Mouse (Mus musculus) intestine, embryonic 16.5 days (tissue): ENCODE measurements around the gene Olfr1360. TPM values are rescaled to one million over a fixed set of nuclear protein-coding genes. Genes with fewer than 3 reads are reported as not detected.
"Not testable (repeated sequence)": the region's sequence is repeated elsewhere in the genome, so short reads cannot be mapped to it uniquely, and the experiment has no call there.

Experiments used
- ATAC-seq: fragments of 200-750 bp; cut with Nextera tagmentation; 2 replicates; pipeline ENCODE4 v1.8.0; 2017; ENCODE audit warnings: moderate TSS enrichment, moderate library complexity
- H3K27ac ChIP-seq: fragments of 300-500 bp; sonication (generic); 2 replicates; pipeline ENCODE4 v1.5.1; 2014; ENCODE audit warnings: mild to moderate bottlenecking, low read length
- H3K27me3 ChIP-seq: fragments of 300-500 bp; sonication (generic); replicated peaks from 2 replicates; pipeline ENCODE4 v1.6.1; 2014; ENCODE audit warnings: low read length, control low read depth, mixed read lengths; ENCODE audit not compliant: control insufficient read depth, insufficient read depth
- H3K36me3 ChIP-seq: fragments of 300-500 bp; sonication (generic); 2 replicates; pipeline ENCODE4 v1.6.1; 2014; ENCODE audit warnings: low read length, control low read depth; ENCODE audit not compliant: control insufficient read depth, insufficient read depth
- H3K4me1 ChIP-seq: fragments of 300-500 bp; sonication (generic); 2 replicates; pipeline ENCODE4 v1.6.1; 2014; ENCODE audit warnings: low read length, control low read depth, mixed read lengths; ENCODE audit not compliant: control insufficient read depth, insufficient read depth
- H3K4me2 ChIP-seq: fragments of 300-500 bp; sonication (generic); 2 replicates; pipeline ENCODE4 v1.6.1; 2014; ENCODE audit warnings: low read depth, low read length, control low read depth
- H3K4me3 ChIP-seq: fragments of 300-500 bp; sonication (generic); 2 replicates; pipeline ENCODE4 v1.5.1; 2014; ENCODE audit warnings: mild to moderate bottlenecking, low read length
- H3K9ac ChIP-seq: fragments of 300-500 bp; sonication (generic); 2 replicates; pipeline ENCODE4 v1.6.1; 2014; ENCODE audit warnings: low read depth, low read length
- H3K9me3 ChIP-seq: fragments of 300-500 bp; sonication (generic); 2 replicates; pipeline ENCODE4 v1.6.1; 2016; ENCODE audit warnings: low read length, control low read depth; ENCODE audit not compliant: control insufficient read depth
- WGBS: fragments of 180-500 bp; shearing (Covaris S2); extraction: QIAGEN DNeasy Blood & Tissue Kit; methylation state at CpG from one replicate; pipeline ENCODE4 v1.1.7; 2014; 5-methylcytosine and 5-hydroxymethylcytosine counted together
- polyA plus RNA-seq: library from polyadenylated mRNA; unstranded; fragments of >200 nt; fragmentation: Nextera tagmentation; extraction: Ambion mirVana; gene quantifications from 2 replicates; pipeline ENCODE4 v1.2.1, GENCODE M21; 2015

Olfr1360 gene
- not detected in 2 replicates for polyA plus RNA-seq

DNA sequence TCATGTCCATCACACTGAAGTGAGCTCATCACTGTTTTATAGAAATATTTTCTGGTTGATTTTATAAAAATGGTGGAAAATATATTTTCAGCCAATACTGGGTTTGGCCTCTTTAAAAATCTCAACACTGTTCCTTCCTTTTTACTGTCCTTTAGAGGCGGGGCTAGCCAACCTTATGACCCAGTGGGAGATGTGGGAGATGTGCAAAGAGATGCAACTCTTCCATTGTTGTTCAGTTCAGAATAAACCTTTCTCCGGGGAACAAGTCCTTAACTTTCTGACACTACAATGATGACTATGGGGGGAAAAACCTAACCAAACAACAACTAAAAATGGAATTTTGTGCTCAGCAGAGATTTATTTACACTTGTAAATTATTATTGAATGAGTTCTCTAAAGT is at the start of gene Olfr1360:
Gene Olfr1360 (minus strand): TSS at position 101 of the 400 bp plus-strand sequence.
- Histone ChIP-seq H3K4me3 (no peak within 1 kb of the TSS), H3K4me2 (no peak within 1 kb of the TSS), H3K27me3 (no peaks in the 10 kb centered on the region), H3K36me3 (no peaks in the 10 kb centered on the region), H3K27ac (no peak within 1 kb of the TSS), H3K4me1 (no peaks in the 10 kb centered on the region), H3K9me3 (no peaks in the 10 kb centered on the region), H3K9ac (no peak within 1 kb of the TSS)
- ATAC-seq = no peak
- 80% methylated on average over 2 of the region's 2 CpGs for WGBS

DNA sequence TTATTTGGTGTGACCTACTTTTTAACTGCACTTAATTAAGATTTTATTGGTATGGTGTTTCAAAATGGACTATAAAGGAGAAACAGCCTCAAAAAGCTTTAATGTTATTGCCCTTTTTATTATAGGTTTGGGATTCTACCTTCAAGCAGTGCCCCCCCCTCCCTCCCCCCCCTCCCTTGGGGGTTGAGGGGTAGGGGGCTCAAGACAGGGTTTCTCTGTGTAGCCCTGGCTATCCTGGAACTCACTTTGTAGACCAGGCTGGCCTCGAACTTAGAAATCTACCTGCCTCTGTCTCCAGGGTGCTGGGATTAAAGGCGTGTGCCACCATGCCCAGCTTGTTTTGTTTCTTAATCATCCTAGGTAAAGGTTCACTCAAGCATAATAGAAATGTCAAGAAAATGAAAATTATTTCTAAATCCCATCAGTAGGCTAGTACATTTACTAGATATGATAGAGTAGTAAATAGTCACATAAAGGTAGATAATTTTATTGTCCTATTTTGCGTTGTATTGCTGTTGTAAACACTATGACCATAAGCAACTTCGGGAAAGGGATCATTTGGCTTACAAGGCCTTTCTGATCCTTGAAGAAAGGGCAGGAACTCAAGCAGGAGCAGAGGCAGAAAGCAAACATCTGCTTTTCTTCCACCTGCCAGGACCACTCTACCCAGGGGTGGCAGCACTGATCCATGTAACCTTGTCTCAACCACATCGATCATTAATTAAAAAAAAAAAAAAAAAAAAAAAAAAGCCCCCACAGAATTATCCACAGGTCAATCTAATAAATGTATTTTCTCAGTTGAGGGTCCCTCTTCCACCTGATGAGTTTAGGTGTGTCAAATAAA is 46.0 kb upstream of the Olfr1360 start:
- no peak overlapping the region for H3K4me3 ChIP-seq
- H3K27ac ChIP-seq = no peak overlapping the region
- H3K4me2 ChIP-seq = no peak overlapping the region
- H3K4me1 ChIP-seq = peaks cover 15% of the 10 kb centered on the region
- WGBS = 36% methylated on average over 5 of the region's 5 CpGs
- no peaks in the 10 kb centered on the region for H3K36me3 ChIP-seq
- ATAC-seq = no peak
- no peaks in the 10 kb centered on the region for H3K27me3 ChIP-seq
- H3K9ac ChIP-seq = no peak overlapping the region
- H3K9me3 ChIP-seq = no peaks in the 10 kb centered on the region

DNA sequence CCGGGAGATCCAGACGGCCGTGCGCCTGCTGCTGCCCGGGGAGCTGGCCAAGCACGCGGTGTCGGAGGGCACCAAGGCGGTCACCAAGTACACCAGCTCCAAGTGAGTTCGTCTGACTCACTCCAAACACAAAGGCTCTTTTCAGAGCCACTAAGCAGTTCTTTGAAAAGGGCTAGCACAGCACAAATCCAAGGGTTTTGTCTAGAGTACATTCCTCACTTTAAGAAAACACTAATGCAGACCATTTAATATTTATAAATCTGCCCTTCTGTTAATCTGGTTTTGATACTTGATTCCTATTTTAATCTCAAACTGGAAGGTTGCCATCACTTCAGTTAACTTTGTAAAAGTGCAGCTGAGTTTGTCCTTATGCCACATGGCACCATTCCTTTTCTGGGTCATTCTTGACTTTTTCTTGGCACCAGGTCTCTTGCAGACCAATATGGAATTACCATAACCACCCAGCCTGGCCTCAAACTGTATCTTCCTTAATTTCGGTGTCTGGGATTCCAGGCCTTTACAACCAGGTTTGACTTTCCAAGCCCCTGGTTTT is 45.2 kb upstream of the Olfr1360 start:
- Histone ChIP-seq H3K9me3 (no peaks in the 10 kb centered on the region), H3K36me3 (no peaks in the 10 kb centered on the region), H3K27ac (peak overlapping the region; percentile 80), H3K9ac (peak overlapping the region; percentile 57), H3K27me3 (no peaks in the 10 kb centered on the region), H3K4me2 (peak overlapping the region; percentile 52), H3K4me3 (peak overlapping the region; percentile 33), H3K4me1 (peaks cover 17% of the 10 kb centered on the region)
- 4% methylated on average over 11 of the region's 11 CpGs for WGBS
- peak; percentile 27 for ATAC-seq

DNA sequence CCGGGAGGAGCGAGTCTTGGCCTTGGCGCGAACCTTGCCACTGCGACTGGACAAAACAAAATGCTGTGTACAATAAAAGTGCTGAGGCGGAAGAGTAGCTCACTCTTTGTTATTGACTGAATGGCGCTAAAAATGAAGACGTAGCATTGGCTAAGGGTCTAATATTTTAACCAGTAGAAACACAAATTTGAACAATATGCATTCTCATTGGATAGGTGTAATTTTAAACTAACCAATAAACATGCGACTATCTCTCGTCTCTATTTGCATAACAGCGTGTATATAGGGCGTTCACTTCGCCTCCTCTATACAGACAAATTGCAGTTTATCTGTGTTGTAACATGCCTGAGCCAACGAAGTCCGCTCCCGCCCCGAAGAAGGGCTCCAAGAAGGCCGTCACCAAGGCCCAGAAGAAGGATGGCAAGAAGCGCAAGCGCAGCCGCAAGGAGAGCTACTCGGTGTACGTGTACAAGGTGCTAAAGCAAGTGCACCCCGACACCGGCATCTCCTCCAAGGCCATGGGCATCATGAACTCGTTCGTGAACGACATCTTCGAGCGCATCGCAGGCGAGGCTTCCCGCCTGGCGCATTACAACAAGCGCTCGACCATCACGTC is 44.7 kb upstream of the Olfr1360 start, which contains the start of gene Hist1h2bm:
Gene Hist1h2bm (plus strand): TSS at position 288 of the 616 bp plus-strand sequence.
- Histone ChIP-seq H3K9ac (peak within 1 kb of the TSS; percentile 59), H3K4me1 (peaks cover 17% of the 10 kb centered on the region), H3K4me2 (peak within 1 kb of the TSS; percentile 60), H3K4me3 (peak within 1 kb of the TSS; percentile 49), H3K27ac (peak within 1 kb of the TSS; percentile 80)
- under 1% methylated on average over 34 of the region's 37 CpGs for WGBS
- H3K36me3 ChIP-seq, H3K27me3 ChIP-seq, H3K9me3 ChIP-seq: not testable (repeated sequence)
- peak; percentile 97 for ATAC-seq

DNA sequence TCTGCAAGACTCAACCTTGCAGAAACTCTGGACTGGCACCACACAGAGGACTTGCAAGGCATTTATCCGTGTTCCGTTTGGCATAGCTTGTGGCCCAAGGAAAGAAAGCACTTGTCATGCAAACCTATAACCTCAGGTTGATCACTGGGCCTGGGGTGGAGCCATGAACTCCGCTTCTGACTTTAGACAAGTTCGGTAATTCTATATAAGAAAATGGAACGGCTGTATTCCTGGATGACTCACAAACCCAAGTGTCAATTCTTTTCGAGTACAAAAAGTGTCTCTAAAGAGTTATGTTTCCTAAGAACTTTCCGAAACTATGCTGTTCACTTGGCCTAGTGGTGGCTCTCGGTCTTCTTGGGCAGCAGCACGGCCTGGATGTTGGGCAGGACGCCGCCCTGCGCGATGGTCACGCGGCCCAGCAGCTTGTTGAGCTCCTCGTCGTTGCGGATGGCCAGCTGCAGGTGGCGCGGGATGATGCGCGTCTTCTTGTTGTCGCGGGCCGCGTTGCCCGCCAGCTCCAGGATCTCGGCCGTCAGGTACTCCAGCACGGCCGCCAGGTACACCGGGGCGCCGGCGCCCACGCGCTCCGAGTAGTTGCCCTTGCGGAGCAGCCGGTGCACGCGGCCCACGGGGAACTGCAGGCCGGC is 44.0 kb upstream of the Olfr1360 start:
- H3K9me3 ChIP-seq, H3K36me3 ChIP-seq, H3K27me3 ChIP-seq: not testable (repeated sequence)
- Histone ChIP-seq H3K27ac (peak overlapping the region; percentile 80), H3K4me3 (peak overlapping the region; percentile 49), H3K4me1 (peaks cover 17% of the 10 kb centered on the region), H3K4me2 (peak overlapping the region; percentile 60), H3K9ac (peak overlapping the region; percentile 59)
- ATAC-seq = peak; percentile 24
- WGBS = 2% methylated on average over 20 of the region's 44 CpGs

DNA sequence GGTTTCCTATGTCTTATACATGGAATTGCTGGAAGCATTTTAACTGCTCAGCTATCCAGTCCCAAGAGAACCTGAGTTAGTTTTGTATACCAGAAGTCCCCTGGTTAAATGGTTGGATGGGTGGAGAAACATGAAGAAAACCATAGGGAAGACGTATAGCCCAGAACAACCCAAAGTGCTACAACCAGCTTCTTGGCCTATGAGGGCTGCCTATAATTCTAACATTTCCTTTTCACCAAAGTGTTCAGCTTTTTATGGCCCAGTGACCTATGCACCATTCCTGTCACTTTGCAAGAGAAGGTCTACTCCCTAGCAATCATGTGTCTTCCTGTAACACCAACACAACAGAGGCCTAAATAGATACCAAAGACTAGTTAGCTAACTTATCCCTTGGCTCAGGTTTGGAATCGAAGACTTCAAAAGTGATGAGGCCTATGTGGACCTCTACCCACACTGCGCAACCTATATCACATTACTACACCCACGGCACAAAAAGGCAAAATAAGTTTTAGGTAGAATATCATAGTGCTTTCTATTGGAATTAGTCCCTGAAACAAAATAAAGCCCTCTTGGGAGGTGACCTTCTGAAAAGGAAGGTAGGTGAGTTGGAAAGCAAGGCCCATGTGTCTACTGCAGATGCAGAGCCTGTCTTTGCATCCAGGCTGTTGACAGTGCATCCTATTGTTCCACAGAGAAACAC is 41.3 kb upstream of the Olfr1360 start:
- WGBS = 61% methylated on average over 4 of the region's 4 CpGs
- Histone ChIP-seq H3K27me3 (no peaks in the 10 kb centered on the region), H3K9ac (peak overlapping the region; percentile 68), H3K9me3 (no peaks in the 10 kb centered on the region), H3K4me1 (peaks cover 25% of the 10 kb centered on the region), H3K27ac (peak overlapping the region; percentile 77), H3K4me2 (peak overlapping the region; percentile 66), H3K36me3 (no peaks in the 10 kb centered on the region), H3K4me3 (peak overlapping the region; percentile 55)
- no peak for ATAC-seq

DNA sequence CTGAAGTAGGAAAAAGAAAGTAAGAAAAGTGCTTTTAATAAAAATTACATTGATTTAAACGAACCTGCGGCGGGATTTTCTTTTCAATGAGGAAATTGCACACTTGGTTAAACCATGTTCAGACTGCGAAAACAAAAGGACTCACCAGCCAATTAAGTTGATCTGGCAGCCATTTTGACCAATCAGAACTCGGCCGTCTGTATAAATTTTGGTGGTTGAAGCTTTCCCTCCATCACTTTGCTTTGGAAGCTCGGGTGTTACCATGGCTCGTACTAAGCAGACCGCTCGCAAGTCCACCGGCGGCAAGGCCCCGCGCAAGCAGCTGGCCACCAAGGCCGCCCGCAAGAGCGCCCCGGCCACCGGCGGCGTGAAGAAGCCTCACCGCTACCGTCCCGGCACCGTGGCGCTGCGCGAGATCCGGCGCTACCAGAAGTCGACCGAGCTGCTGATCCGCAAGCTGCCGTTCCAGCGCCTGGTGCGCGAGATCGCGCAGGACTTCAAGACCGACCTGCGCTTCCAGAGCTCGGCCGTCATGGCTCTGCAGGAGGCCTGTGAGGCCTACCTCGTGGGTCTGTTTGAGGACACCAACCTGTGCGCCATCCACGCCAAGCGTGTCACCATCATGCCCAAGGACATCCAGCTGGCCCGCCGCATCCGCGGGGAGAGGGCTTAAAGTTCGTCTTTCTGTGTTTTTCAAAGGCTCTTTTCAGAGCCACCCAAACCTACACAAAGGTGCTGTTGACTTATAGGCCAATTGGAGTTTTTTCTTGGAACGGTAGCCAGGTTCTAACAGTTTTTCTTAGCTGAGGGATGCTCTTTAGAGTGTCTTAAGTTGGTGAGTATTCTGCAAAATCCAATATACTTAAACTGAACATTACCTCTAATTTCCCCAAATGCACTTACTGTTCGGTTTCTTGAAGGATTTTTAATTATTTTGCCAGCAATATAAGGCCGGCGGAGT is 40.5 kb upstream of the Olfr1360 start, which contains the start of gene Hist1h3h:
Gene Hist1h3h (plus strand): TSS at position 263 of the 961 bp plus-strand sequence.
- H3K9me3 ChIP-seq, H3K36me3 ChIP-seq, H3K27me3 ChIP-seq: not testable (repeated sequence)
- peak within 1 kb of the TSS; percentile 96 for H3K27ac ChIP-seq
- H3K4me1 ChIP-seq = peaks cover 24% of the 10 kb centered on the region
- H3K4me2 ChIP-seq = peak within 1 kb of the TSS; percentile 79
- H3K9ac ChIP-seq = peak within 1 kb of the TSS; percentile 68
- H3K4me3 ChIP-seq = peak within 1 kb of the TSS; percentile 55
- peak; percentile 36 for ATAC-seq
- 1% methylated on average over 25 of the region's 56 CpGs for WGBS
